ENCODE assay signal across 8 mouse cellular contexts in the genomic region with DNA sequence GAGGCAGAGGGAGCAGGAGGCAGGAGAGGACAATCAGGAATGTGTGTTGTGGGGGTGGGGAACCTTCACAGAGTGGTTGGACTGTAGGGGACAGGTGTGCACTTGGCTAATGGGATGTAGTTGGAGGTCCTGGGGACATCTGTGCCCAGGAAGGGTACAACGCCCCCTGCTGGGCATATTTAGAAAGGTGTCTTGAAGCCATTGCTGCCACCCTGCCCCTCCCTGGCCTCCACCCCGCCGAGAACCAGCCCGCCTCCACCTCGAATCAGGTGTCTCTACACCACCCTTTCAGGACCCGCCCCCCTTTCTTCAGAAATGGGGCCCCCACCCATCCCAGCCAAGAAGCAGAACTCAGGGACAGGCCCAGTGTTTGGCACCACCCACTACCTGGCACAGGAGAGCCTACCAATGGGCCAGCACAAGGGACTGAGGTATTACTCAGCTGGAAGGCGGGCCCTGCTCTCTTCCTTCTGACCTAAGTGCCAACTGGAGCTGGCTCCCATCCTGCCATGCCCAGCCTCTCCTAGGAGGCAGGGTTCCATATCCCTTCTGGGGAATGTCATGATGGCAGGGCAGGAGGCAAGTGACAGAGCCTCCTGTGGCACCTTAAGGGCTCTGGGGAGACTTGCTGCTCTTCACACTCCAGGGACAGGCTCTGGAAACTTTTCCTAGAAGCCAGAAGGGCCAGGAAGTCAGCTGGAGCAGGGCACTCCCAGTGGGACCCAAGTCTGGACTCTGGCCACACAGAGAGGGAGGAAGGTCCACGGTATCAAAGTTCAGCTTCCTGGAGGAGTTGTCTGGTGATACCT.
DNase-seq lines count a peak whose midpoint lies in the region; ATAC-seq and TF ChIP-seq lines count a peak whose summit lies in the region.

No protein-coding gene starts in this region.

- H3K9ac ChIP-seq in heart, embryonic 13.5 days = peak overlapping the region; percentile 93
- H3K9ac ChIP-seq in neural tube, embryonic 13.5 days = peak overlapping the region; percentile 38; the same call in 1 of the 2 replicates

- H3K4me3 ChIP-seq in layer of hippocampus, adult 2 months = no peak overlapping the region
- peak overlapping the region; percentile 78 for H3K4me3 ChIP-seq in heart, embryonic 13.5 days
- H3K4me3 ChIP-seq in neural tube, embryonic 13.5 days = peak overlapping the region; percentile 59

- no peaks in the 10 kb centered on the region for H3K9me3 ChIP-seq in heart, embryonic 13.5 days
- H3K9me3 ChIP-seq in neural tube, embryonic 13.5 days = no peaks in the 10 kb centered on the region

- ATAC-seq in heart, embryonic 13.5 days (ENCODE audit: extremely low read depth, insufficient number of reproducible peaks, low FRiP score, low TSS enrichment) = no peak
- ATAC-seq in neural tube, embryonic 13.5 days (ENCODE audit: low read depth) = no peak

- no peak overlapping the region for H3K27ac ChIP-seq in layer of hippocampus, adult 2 months
- peak overlapping the region; percentile 89 for H3K27ac ChIP-seq in heart, embryonic 13.5 days (replicated peaks)
- peak overlapping the region; percentile 81; the same call in 1 of the 2 replicates for H3K27ac ChIP-seq in neural tube, embryonic 13.5 days (replicated peaks)

- H3K4me1 ChIP-seq in heart, embryonic 13.5 days = peaks cover 78% of the 10 kb centered on the region
- H3K4me1 ChIP-seq in neural tube, embryonic 13.5 days (replicated peaks) = peaks cover 79% of the 10 kb centered on the region

- peak; percentile 71 for TF ChIP-seq CTCF in layer of hippocampus, adult 2 months (conservative IDR thresholded peaks at IDR 0.05)

- H3K4me2 ChIP-seq in heart, embryonic 13.5 days = peak overlapping the region; percentile 89
- H3K4me2 ChIP-seq in neural tube, embryonic 13.5 days = peak overlapping the region; percentile 98

- 0 out of 2 replicates have a peak, but pooled peaks cover 12% of the 10 kb centered on the region for H3K36me3 ChIP-seq in heart, embryonic 13.5 days
- no peaks in the 10 kb centered on the region for H3K36me3 ChIP-seq in neural tube, embryonic 13.5 days

- WGBS in heart, embryonic 13.5 days = 28% methylated on average over 8 of the region's 8 CpGs
- 28% methylated on average over 8 of the region's 8 CpGs for WGBS in neural tube, embryonic 13.5 days

- intact Hi-C loops in left cerebral cortex, postnatal 10 days (cut with DNase I) = no loop called here

- no peak for DNase-seq in layer of hippocampus, adult 2 months (ENCODE audit: low spot score in 2 of 2)
- no peak for DNase-seq in layer of hippocampus, adult 11-12 months (ENCODE audit: low spot score)
- peak; percentile 40 to 75 for DNase-seq in adrenal gland, postnatal 36 days
- peak; percentile 85 to 91 for DNase-seq in kidney, postnatal 36 days
- peak; percentile 73 for DNase-seq in thymus, postnatal 4 days
- DNase-seq in left cerebral cortex, postnatal 10 days (ENCODE audit: extremely low spot score in 1 of 2, low spot score in 2 of 2) = no peak

- peaks cover 48% of the 10 kb centered on the region for H3K27me3 ChIP-seq in heart, embryonic 13.5 days (replicated peaks)
- H3K27me3 ChIP-seq in neural tube, embryonic 13.5 days = peaks cover 85% of the 10 kb centered on the region

Comparison
In these comparisons a context has a peak if more than half of its experiments do, and no peak if none do; other contexts are left out.
1. DNase-seq: peak in adrenal gland, postnatal 36 days (2 of 2), kidney, postnatal 36 days (2 of 2) and thymus, postnatal 4 days (single experiment); none in layer of hippocampus, adult 2 months (0 of 2), layer of hippocampus, adult 11-12 months (single experiment) and left cerebral cortex, postnatal 10 days (0 of 2).